Comparison of ENCODE assay signal across 16 mouse cellular contexts in genomic region chr5:8063207-8063606, GRCm38 (mm10). TPM values are rescaled to one million over a fixed set of nuclear protein-coding genes. Genes with fewer than 3 reads are reported as not detected.
DNase-seq lines count a peak whose midpoint lies in the region; ATAC-seq and TF ChIP-seq lines count a peak whose summit lies in the region.
"Had no signal": no experiment of that assay in that cellular context is flagged by ENCODE, and none has a peak within 500 bp of the region (broad histone marks: within the 10 kb centered on the region; RNA-seq: fewer than 3 reads in every experiment).

No protein-coding gene starts in this region.

- no peak for TF ChIP-seq CTCF in intestine, postnatal 0 days (IDR thresholded peaks at IDR 0.05; ENCODE audit: low read depth)

- WGBS in intestine, embryonic 15.5 days: 78% methylated on average over 6 of the region's 6 CpGs
- WGBS in intestine, postnatal 0 days: 78% methylated on average over 6 of the region's 6 CpGs
- WGBS in liver, embryonic 11.5 days: 39% methylated on average over 6 of the region's 6 CpGs

- H3K4me3 ChIP-seq in intestine, embryonic 15.5 days (replicated peaks): no peak overlapping the region
- no peak overlapping the region for H3K4me3 ChIP-seq in intestine, postnatal 0 days (ENCODE audit: low read depth, low read length)
- H3K4me3 ChIP-seq in liver, embryonic 11.5 days (ENCODE audit: low read depth, low read length): no peak overlapping the region
- H3K4me3 ChIP-seq: forebrain, embryonic 12.5 days; heart, embryonic 15.5 days; hindbrain, embryonic 12.5 days; midbrain, embryonic 13.5 days had no signal

- peaks cover 30% of the 10 kb centered on the region for H3K36me3 ChIP-seq in intestine, embryonic 15.5 days
- peaks cover 76% of the 10 kb centered on the region for H3K36me3 ChIP-seq in intestine, postnatal 0 days (ENCODE audit: control insufficient read depth, insufficient read depth)
- H3K36me3 ChIP-seq in liver, embryonic 11.5 days (ENCODE audit: control insufficient read depth, insufficient read depth, low read length): peaks cover 30% of the 10 kb centered on the region

- no peaks in the 10 kb centered on the region for H3K9me3 ChIP-seq in intestine, embryonic 15.5 days
- H3K9me3 ChIP-seq in intestine, postnatal 0 days (ENCODE audit: control insufficient read depth): no peaks in the 10 kb centered on the region
- H3K9me3 ChIP-seq in liver, embryonic 11.5 days (ENCODE audit: control insufficient read depth, low read length): no peaks in the 10 kb centered on the region
- H3K9me3 ChIP-seq: forebrain, embryonic 12.5 days; heart, embryonic 15.5 days; hindbrain, embryonic 12.5 days; midbrain, embryonic 13.5 days had no signal

- H3K4me2 ChIP-seq in intestine, embryonic 15.5 days (replicated peaks): no peak overlapping the region
- H3K4me2 ChIP-seq in intestine, postnatal 0 days (replicated peaks; ENCODE audit: low read depth): no peak overlapping the region
- H3K4me2 ChIP-seq in liver, embryonic 11.5 days: peak overlapping the region; percentile 36
- H3K4me2 ChIP-seq: forebrain, embryonic 12.5 days; heart, embryonic 15.5 days; hindbrain, embryonic 12.5 days; midbrain, embryonic 13.5 days had no signal

- ATAC-seq in intestine, embryonic 15.5 days: peak; percentile 39; the same call in 1 of the 2 replicates
- no peak for ATAC-seq in intestine, postnatal 0 days
- ATAC-seq in liver, embryonic 11.5 days (replicated peaks; ENCODE audit: low FRiP score): peak; percentile 99
- peak; percentile 92 for ATAC-seq in megakaryocyte progenitor cell, adult 5-6 weeks (replicated peaks; ENCODE audit: poor library complexity)
- ATAC-seq: inflammation-experienced regulatory T-cells, adult 6 months; midbrain, embryonic 13.5 days had no signal

- no peaks in the 10 kb centered on the region for H3K27me3 ChIP-seq in intestine, embryonic 15.5 days (replicated peaks)
- H3K27me3 ChIP-seq in intestine, postnatal 0 days (replicated peaks; ENCODE audit: control insufficient read depth, insufficient read depth, low read length): no peaks in the 10 kb centered on the region
- H3K27me3 ChIP-seq in liver, embryonic 11.5 days (replicated peaks; ENCODE audit: control insufficient read depth, insufficient read depth, low read length): no peaks in the 10 kb centered on the region
- H3K27me3 ChIP-seq: CH12.LX; forebrain, embryonic 12.5 days; heart, embryonic 15.5 days; hindbrain, embryonic 12.5 days; midbrain, embryonic 13.5 days had no signal

- no peak overlapping the region for H3K9ac ChIP-seq in intestine, embryonic 15.5 days
- H3K9ac ChIP-seq in intestine, postnatal 0 days (ENCODE audit: low read depth, low read length): no peak overlapping the region
- no peak overlapping the region for H3K9ac ChIP-seq in liver, embryonic 11.5 days (ENCODE audit: low read depth, low read length)
- H3K9ac ChIP-seq: forebrain, embryonic 12.5 days; heart, embryonic 15.5 days; hindbrain, embryonic 12.5 days; midbrain, embryonic 13.5 days had no signal

- no peaks in the 10 kb centered on the region for H3K4me1 ChIP-seq in intestine, embryonic 15.5 days (replicated peaks)
- no peaks in the 10 kb centered on the region for H3K4me1 ChIP-seq in intestine, postnatal 0 days (replicated peaks; ENCODE audit: control insufficient read depth, insufficient read depth, low read length)
- H3K4me1 ChIP-seq in liver, embryonic 11.5 days (replicated peaks; ENCODE audit: control insufficient read depth, insufficient read depth, low read length): no peaks in the 10 kb centered on the region
- H3K4me1 ChIP-seq: forebrain, embryonic 12.5 days; hindbrain, embryonic 12.5 days; midbrain, embryonic 13.5 days had no signal

- no peak overlapping the region for H3K27ac ChIP-seq in intestine, embryonic 15.5 days
- no peak overlapping the region for H3K27ac ChIP-seq in intestine, postnatal 0 days (ENCODE audit: low read depth, low read length)
- H3K27ac ChIP-seq in liver, embryonic 11.5 days (ENCODE audit: low read depth, low read length): no peak overlapping the region
- H3K27ac ChIP-seq: forebrain, embryonic 12.5 days; heart, embryonic 15.5 days; hindbrain, embryonic 12.5 days; midbrain, embryonic 13.5 days had no signal

- peak; percentile 46 for DNase-seq in c-Kit-positive CD71-positive TER-119-negative erythroid progenitor cells, embryonic 14.5 days (ENCODE audit: low read depth)
- no peak for DNase-seq in liver, embryonic 11.5 days (ENCODE audit: low spot score)
- DNase-seq in urinary bladder, adult 2 months (ENCODE audit: low spot score): no peak
- no peak for DNase-seq in left cerebral cortex, adult 18-20 months (ENCODE audit: low spot score in 2 of 2)
- DNase-seq: adrenal gland, postnatal 14 days; cerebellum, adult 9-11 months; layer of hippocampus, postnatal 36 days had no signal

RNA-seq across cellular contexts. Expression of gene Sri, which starts 17.3 kb away (rescaled TPM):
- 280 and 297 TPM in 2 replicates for polyA plus RNA-seq in intestine, embryonic 15.5 days (2015; fragmentation: Nextera tagmentation; extraction: Ambion mirVana)
- polyA plus RNA-seq in intestine, postnatal 0 days (2015; fragmentation: Nextera tagmentation; extraction: Ambion mirVana): 322 and 324 TPM in 2 replicates
- polyA plus RNA-seq in liver, embryonic 11.5 days (2014; fragmentation: Nextera tagmentation; extraction: Ambion mirVana): 242 and 243 TPM in 2 replicates
- total RNA-seq in megakaryocyte progenitor cell, adult 5-6 weeks (2015): 197 and 204 TPM in 2 replicates
- total RNA-seq in megakaryocyte progenitor cell, adult 5-6 weeks (2017): 101 and 115 TPM in 2 replicates
- 161 and 212 TPM in 2 replicates for polyA plus RNA-seq in urinary bladder, adult 2 months (2012; rRNA removed)
- 100 to 1,000 TPM in 1 of 2 experiments, 10 to 100 TPM in 1; 98.3 to 101 TPM for total RNA-seq in left cerebral cortex, adult 18-20 months (2021)
